Mouse (Mus musculus) heart, postnatal 36 days (tissue): ENCODE results near the gene Cabp1. TPM values are rescaled to one million over a fixed set of nuclear protein-coding genes. Genes with fewer than 3 reads are reported as not detected.
"Not testable (repeated sequence)": the region's sequence is repeated elsewhere in the genome, so short reads cannot be mapped to it uniquely, and the experiment has no call there.

Source experiments
- DNase-seq, 2 experiments: peaks; one replicate each; pipeline ENCODE4 v3.0.0; 2021 to 2022
- intact Hi-C: fragments of 180-260 bp; cut with DNase I; formaldehyde crosslinking; loops from one replicate; pipeline ENCODE4 v1.15.1; 2025
- total RNA-seq, 2 experiments: library from RNA; stranded (reverse); gene quantifications; 2 replicates each; pipeline ENCODE4 v1.2.3; 2021

Cabp1 gene
- total RNA-seq, 2 experiments from 2014 or later = 1.8 to 3.2 TPM

DNA sequence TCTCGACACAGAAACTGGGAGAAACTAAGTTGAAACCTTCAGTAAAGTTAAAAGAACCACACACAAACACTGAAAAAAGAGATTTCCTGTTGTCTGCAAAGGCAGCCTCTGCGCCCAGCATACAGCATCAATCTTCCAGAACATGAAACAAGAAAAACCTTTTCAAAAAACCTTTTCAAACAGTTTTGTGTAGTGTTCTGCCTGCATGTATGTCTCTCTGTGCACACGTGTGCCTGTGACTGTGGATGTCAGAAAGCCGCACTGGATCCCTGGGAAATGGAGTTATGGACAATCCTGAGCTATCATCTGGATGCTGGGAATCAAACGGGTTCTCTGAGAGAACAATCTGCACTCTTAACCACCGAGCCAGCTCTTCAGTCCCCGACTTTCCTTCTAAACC lies 37.8 kb downstream of the Cabp1 start:
- intact Hi-C loops = loop anchor here (2.0 kb wide), 1 partner anchor 22 kb away; the partner anchor contains the start of gene Unc119b
- no peak for DNase-seq

DNA sequence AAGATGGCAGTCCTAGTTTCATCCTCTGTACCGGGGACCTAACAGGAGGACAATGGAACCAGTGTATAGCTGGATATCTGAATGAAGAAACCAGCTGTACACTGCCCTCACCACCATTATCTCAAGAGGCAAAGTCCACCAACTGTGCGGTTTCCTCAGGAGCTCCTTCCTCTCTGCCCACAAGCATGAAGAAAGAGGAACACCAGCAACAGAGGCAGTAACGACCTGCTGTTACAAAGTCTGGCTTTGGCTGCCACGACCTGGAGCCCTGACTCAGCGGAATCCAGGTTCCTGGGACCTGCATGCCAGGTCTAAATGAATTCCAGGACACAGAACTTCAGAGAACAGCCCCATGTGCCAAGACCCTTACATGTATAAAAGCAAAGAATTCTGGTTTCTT lies 38.4 kb downstream of the Cabp1 start:
- DNase-seq = no peak
- intact Hi-C loops = loop anchor here (2.0 kb wide), 1 partner anchor 21 kb away; the partner anchor contains the start of gene Unc119b

DNA sequence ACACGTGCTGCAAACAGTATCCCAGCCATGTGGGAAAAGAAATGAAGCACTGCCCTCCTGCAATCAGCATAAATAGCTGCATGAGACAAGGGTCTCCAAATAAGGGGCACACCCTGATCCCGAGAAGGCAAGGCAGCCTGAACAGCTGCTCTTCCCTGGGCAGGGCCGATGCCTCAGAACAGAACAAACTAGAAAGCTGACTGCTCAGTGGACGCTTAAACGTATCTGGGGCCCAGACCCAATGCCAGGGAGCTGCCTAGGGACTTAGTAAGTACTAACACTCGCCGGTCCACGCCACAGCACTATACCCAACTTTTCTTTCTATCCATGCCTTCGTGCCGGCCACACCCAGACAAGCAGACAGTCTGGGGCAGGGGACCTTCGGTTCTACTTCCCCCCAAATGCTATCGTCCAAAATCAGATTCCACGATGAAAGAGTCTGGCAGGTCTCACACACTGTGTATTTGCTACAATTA lies 39.0 kb downstream of the Cabp1 start:
- intact Hi-C loops = no loop called here
- no peak for DNase-seq

GRCm38 (mm10) chr5:115152132-115152956 lies 41.8 kb downstream of the Cabp1 start:
- DNase-seq = no peak

GRCm38 (mm10) chr5:115151457-115151856 lies 42.7 kb downstream of the Cabp1 start:
- intact Hi-C loops = no loop called here
- DNase-seq = no peak

More at GRCm38 (mm10) chr5:115152132-115152956, 41.8 kb downstream of the Cabp1 start:
- intact Hi-C loops = no loop called here

DNA sequence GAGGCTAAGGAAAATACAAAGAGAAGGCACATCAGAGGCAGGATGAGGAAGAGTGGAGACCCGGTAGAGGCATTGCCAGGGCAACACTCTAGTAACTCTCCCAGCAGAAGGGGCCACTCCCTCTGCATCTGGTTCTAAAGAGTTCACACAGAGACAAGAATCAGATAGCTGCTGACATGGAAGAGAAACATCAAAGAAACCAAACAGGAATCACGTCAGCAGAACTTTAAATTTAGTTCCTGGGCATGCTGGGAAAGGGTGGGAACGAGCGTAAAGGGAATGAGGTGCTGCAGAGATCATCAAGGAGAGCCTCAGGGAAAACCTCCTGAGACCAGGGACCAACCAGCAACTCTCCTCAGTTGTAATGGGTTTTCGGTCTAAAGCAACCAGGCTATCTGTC lies 43.2 kb downstream of the Cabp1 start:
- DNase-seq = no peak
- intact Hi-C loops = no loop called here

GRCm38 (mm10) chr5:115149675-115150459 lies 44.3 kb downstream of the Cabp1 start:
- intact Hi-C loops = no loop called here
- DNase-seq = no peak

- DNase-seq, intact Hi-C loops: not testable (repeated sequence)
Observed at GRCm38 (mm10) chr5:115148872-115149271, 45.3 kb downstream of the Cabp1 start.

DNA sequence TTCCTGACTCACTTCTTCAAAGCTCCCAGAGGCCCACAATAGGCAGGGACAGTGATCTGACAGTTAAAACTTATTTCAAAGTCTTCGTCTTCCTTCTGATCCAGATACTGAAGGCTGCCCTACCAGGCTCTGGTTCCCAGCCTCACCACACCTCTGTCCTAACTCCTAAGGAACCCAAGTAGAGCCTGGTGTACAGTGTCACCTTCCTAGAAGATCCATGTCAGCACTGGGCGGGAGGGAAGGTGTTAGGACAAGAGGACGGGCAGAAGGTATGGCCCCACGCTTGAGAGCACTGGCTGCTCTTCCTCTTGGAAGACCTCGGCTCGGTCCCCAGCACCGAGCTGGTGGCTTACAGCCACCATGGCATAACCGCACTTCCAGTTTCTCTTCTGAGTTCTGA lies 45.8 kb downstream of the Cabp1 start:
- no peak for DNase-seq
- intact Hi-C loops = no loop called here

- intact Hi-C loops = no loop called here
- DNase-seq = no peak
Observed at GRCm38 (mm10) chr5:115147388-115147787, 46.8 kb downstream of the Cabp1 start.

DNA sequence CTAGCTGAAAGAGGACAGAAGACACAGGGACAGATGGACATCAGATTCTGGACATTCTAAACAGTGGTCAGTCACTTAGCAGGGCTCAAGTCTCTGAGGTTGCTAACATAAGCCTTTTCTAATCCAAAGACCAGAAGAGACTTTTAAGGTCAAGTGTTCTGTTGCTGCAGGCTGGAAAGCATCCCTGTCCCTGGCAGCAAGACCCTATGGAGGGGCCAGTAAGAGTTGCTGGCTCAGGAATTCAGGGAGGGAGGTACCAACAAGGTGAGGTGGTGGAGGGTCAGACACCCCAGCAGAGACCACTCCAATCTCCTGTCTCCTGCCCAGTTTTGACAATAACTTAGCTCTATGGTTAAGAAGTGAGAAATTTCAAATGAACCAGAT lies 47.4 kb downstream of the Cabp1 start:
- no peak for DNase-seq
- intact Hi-C loops = no loop called here

GRCm38 (mm10) chr5:115145976-115146746 lies 48.0 kb downstream of the Cabp1 start:
- no peak for DNase-seq
- intact Hi-C loops = no loop called here

GRCm38 (mm10) chr5:115145253-115145968 lies 48.8 kb downstream of the Cabp1 start:
- no peak for DNase-seq

DNA sequence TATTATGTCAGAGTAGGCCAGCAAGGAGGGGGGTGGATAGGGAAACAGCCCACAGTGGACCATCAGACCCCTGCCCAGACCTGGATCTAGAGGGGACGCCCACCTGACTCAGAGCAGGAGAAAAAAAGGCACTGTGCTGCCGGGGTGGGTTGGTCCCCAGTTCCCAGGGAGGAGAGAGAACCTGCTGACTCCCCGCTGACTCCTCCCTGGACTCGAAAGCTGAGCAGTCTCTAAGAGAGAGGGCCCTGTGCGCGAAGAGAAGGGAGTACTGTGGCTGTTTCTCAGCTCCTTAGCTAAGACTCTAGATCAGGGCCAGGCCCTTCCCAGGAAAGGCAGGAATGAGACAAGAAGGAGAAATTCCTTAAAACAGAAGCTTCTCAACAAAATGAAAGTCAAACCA lies 49.7 kb downstream of the Cabp1 start:
- DNase-seq = no peak
- intact Hi-C loops = no loop called here

More at GRCm38 (mm10) chr5:115145253-115145968, 48.8 kb downstream of the Cabp1 start:
- intact Hi-C loops = no loop called here

DNA sequence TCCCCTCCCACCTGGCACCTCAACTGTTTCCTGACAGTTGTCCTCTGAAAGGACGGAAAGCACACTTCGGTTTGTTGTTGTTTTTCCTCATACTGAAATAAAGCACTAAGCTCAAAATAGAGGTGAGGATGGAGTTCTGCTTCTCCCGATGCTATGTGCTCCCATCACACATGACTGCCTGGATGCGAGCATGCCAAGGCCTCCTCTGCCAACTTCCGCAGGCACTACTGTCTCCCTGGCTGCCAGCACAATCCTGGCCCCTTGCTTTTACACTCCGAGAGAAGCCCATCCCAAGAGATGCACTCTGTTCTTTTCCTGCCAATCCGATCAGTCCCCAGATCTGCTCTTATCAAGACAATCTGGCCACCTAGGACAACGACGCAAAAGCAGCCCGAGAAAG lies 50.6 kb downstream of the Cabp1 start:
- intact Hi-C loops = no loop called here
- no peak for DNase-seq

DNA sequence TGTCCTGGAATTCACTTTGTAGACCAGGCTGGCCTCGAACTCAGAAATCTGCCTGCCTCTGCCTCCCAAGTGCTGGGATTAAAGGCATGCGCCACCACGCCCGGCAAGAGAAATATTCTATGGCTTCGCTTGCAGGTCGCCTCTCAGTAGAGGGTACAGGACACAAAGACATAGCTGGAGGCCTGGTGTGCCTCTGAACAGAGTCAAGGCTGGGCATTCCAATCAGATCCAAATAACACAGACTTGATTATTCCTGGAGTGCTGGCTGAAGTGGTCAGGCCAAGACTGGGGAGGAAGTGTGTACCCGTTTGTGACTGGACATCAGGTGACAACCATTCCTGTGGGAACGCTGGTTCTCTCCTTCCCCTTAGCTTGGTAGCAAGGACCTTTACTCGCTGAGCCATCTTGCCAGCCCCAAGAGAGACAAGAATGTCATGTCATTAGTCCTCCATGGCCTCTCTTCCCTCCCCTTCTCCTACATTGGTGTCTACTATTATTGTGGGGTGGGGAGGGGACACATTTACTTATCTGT lies 51.9 kb downstream of the Cabp1 start:
- no peak for DNase-seq
- intact Hi-C loops = no loop called here

DNA sequence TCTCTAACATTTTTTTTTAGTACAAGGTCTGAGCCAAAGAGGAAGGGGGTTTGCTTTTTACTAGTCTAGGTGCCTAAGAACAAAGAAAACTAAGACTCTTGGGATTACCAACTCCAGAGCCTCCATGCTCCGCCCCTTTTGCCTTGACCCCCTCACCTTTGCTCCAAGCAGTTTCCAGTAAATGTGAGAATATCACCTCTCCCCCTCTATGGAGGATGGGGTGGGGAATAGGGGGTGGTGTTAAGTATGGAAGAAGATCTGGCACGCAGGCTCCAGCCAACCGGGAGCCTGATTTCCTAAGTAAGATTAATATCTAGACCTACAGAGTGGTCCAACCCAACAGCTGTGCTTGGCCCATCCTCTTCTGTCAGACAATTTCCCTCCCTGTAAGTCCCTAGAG lies 53.5 kb downstream of the Cabp1 start:
- intact Hi-C loops = no loop called here
- DNase-seq = no peak

DNA sequence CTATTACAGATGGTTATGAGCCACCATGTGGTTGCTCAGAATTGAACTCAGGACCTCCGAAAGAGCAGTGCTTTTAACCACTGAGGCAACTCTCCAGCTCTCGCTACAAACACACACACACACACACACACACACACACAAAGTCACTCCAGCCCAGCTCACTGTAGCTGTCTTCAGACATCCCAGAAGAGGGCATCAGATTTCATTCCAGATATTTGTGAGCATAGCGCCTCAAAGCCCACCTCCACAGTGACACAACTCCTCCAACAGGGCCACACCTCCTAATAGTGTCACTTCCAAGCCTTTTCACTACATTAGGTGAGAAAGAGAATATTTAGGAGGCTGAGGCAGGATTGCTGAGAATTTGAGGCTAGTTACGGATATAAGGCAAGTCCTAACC lies 55.1 kb downstream of the Cabp1 start:
- intact Hi-C loops = no loop called here

DNA sequence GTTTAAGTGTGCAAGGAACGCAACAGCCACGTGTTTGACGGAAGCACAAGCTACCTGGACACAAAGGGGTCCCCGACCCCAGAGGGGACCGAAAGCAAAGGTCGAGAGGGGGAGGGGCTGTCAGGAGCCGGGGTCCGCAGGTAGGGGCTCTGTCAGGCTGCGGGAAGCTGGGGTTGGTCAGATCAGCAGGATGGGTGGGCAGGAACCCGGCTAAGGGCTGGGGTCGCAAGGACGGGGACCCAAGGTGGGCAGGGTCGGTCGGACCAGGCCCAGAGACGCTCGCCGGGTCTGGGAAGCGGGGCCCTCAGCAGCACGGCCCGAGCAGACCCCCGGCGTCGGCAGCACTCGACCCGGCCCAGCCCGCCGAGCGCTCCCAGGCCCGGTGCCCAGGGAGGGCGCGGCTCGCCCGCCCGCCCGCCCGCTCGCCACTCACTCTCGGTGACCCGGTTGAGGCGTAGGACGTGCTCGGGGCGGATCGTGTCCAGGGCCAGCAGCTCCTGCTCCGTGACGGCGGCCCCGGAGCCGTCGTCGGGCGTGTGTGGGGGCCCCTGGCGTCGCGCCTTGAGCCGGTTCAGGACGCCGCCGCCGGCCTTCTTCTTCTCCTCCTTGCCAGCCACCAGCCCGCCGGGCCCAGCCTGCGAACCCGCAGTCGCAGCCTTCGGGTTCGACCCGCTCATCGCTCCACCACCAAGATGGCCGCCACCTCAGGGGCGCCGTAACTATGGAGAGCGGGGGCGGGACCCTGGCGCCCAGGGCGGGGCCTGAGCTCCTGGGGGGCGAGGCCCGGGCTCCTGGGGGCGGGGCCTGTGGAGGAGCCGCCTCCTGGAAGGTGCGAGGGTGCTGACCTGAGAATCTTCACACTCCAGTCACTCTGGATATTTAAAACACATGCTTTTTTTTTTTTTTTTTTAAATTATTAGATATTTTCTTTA lies 59.7 kb downstream of the Cabp1 start, which contains the start of gene Unc119b:
Gene Unc119b (minus strand): TSS at position 742 of the 932 bp plus-strand sequence.
- peak; percentile 92 to 93 for DNase-seq
- intact Hi-C loops = loop anchor here (2.0 kb wide), 1 partner anchor 22 kb away; no protein-coding TSS in a partner anchor

More for the DNA sequence above, 55.1 kb downstream of the Cabp1 start:
- no peak for DNase-seq
